Mouse (Mus musculus): Measurements from ENCODE around the gene Inppl1.

Inppl1 gene

DNA sequence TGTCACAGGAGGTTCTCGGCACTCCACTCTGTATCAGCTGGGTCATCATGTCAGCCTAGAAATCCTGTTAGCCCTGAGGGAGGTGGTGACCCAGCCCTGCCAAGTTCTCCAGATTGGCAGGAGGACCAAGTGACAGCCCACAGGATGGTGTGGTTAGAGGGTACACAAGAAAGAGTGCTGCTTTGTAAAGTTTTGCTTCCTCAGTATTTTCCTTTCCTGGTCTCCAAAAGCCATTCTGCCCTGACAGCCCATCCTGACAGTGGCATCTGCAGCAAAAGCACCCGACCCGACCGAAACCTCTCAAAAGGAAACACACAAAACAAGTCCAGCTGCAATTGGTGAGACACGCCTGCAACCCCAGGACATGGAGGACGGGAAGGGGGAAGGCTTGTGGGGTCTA is 6.2 kb upstream of the Inppl1 start:
- in situ Hi-C loops (cut with MboI, MseI) = loop anchor here in 1 of 2 experiments (25.0 kb wide), 1 partner anchor 182 kb away; the partner anchor contains the start of gene Clpb

DNA sequence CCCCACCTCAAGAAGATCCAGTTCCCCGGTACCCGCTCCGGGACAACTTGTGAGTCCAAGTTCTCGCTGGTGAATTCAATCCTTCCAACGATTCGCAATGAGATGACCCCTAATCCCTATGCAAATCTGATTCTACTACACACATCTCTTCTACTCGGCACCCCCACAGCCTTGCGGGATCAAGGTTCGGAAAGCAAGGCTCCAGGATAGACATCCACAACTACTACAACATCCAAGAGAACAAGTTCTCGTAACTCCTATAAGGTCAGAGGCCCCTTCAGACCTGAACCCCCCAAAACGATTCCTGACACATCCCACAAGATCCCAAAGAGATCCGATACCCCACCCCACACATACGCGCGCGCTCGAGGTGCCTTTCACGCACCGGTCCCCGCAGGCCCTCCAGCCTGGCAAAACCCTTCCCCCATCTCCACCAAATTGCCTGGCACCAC is 849 bp downstream of the Inppl1 start:
- in situ Hi-C loops (cut with MboI, MseI) = loop anchor here (10.0 to 25.0 kb wide), 2 partner anchors 175 to 948 kb away; partner anchors contain the start of gene Clpb (in 1 of the 2)

GRCm38 (mm10) chr7:101836271-101837153 is 1.5 kb downstream of the Inppl1 start:
- in situ Hi-C loops (cut with MboI, MseI) = loop anchor here (10.0 to 25.0 kb wide), 2 partner anchors 174 to 948 kb away; partner anchors contain the start of gene Clpb (in 1 of the 2)

DNA sequence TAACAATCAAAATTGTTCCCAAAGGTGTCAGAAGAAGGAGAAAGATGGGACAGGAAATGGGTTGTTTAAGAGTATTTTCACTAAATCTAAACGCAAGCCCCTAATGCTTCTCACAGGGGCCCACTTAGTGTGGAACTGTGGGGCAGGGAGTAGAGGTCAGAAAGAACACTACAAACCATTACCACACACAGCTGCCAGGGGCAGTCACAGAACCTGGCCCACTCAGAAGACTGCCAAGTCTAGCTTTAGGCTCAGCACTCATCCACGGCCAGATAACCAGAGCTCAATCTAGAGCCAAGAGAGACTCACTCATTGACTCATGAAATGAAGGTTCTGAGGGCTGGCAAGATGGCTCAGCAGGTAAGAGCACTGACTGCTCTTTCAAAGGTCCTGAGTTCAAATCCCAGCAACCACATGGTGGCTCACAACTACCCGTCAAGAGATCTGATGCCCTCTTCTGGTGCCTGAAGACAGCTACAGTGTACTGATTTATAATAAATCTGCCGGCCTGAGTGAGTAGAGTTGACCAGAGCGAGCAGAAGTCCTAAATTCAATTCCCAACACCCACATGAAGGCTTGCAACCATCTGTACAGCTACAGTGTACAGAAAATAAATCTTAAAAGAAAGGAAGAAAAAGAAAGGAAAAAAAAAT is 2.4 kb downstream of the Inppl1 start:
- in situ Hi-C loops (cut with MboI, MseI) = loop anchor here (10.0 to 25.0 kb wide), 2 partner anchors 173 to 949 kb away; partner anchors contain the start of gene Clpb (in 1 of the 2)

GRCm38 (mm10) chr7:101834903-101835302 is 3.1 kb downstream of the Inppl1 start:
- in situ Hi-C loops (cut with MboI, MseI) = loop anchor here (10.0 to 25.0 kb wide), 2 partner anchors 173 to 950 kb away; partner anchors contain the start of gene Clpb (in 1 of the 2)

DNA sequence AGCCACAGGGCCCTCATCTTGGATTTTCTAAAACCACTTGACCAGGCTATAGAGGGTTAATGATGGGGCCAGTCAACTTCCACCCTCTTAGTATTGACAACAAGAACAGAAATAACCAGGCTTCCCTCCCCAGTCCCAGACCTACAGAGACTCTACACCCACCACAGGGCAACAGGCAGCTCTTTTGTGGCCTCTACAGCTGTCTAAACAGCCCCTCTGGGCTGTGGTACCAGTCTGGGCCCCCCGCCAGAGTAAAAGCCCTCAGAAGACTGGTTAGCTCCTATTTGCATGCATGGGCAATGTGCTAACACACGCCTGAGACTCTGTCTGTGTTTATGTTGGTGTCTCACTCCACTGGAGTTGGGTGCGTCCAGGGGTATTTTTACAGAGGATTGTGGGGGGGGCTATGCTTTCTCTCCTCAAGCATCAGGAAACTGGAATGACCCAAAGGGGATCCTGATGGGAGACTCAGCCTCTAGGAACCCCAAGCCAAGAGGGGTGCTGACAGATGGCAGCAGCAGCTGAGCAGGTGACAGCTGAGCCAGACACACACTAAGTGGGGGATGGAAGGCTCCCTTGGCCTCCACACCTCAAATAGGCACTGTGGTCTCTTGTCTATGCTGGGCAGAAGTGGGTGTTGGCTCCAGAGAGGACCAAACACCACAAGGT is 4.0 kb downstream of the Inppl1 start:
- in situ Hi-C loops (cut with MboI, MseI) = loop anchor here (10.0 to 25.0 kb wide), 2 partner anchors 172 to 951 kb away; partner anchors contain the start of gene Clpb (in 1 of the 2)

DNA sequence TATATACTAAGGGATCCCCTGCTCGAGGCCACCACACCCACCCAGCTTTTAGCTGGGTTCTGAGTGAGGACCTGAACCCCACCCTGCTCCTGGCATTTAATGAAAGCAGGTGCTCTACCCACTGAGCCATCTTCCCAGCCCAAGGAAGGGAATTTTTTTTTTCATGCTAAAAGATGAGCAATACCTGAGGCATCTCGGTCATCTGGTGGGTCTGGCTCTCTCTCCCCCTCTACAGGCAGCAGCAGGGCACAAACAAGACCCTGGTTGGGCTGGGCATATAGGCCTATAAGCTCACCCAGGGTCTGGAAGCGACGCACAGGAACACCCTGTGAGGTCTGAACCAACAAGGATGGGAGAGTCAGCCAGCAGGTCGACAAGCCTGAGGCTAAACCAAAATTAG is 4.7 kb downstream of the Inppl1 start:
- in situ Hi-C loops (cut with MboI, MseI) = loop anchor here (10.0 to 25.0 kb wide), 2 partner anchors 171 to 951 kb away; partner anchors contain the start of gene Clpb (in 1 of the 2)

GRCm38 (mm10) chr7:101832372-101832771 is 5.7 kb downstream of the Inppl1 start:
- in situ Hi-C loops (cut with MboI, MseI) = loop anchor here (10.0 to 25.0 kb wide), 2 partner anchors 170 to 952 kb away; partner anchors contain the start of gene Clpb (in 1 of the 2)

DNA sequence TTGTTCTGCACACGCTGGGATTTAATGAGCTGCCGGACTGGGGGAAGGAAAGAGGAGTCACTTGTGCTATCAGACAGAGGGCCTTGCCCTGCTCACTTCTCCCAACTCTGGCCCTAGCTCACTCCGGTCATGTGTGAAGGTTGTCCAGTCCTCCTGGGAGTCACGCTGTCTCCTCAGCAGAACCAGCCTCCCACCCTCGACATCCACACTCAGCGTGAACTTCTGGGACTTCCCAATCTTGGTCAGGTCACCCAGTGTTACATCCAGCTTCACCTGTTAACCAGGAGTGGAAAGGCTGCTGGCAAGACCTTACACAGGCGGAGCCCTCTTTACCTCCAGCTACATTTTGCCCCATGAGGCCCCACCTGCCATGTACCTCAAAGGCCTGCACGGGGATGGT is 6.6 kb downstream of the Inppl1 start:
- in situ Hi-C loops (cut with MboI, MseI) = loop anchor here (10.0 to 25.0 kb wide), 2 partner anchors 169 to 953 kb away; partner anchors contain the start of gene Clpb (in 1 of the 2)

DNA sequence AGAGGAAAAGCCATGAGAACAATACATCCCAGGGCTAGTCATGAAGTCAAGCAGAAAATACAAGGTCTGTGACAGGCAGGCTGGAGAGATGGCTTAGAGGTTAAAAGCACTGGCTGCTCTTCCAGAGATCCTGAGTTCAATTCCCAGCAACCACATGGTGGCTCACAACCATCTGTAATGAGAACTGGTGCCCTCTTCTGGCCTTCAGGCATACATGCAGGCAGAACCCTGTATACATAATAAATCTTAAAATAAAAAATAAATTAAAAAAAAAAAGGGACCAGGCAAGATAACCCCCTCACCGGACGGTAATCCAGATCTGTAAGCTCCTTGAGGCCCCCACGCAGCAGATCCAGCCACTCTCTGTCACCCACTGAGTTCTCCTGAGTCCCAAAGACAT is 7.7 kb downstream of the Inppl1 start:
- in situ Hi-C loops (cut with MboI, MseI) = loop anchor here (10.0 to 25.0 kb wide), 2 partner anchors 168 to 954 kb away; partner anchors contain the start of gene Clpb (in 1 of the 2)

GRCm38 (mm10) chr7:101823758-101824630 is 14.0 kb downstream of the Inppl1 start:
- in situ Hi-C loops (cut with MboI, MseI) = loop anchor here in 1 of 2 experiments (5.0 kb wide), 1 partner anchor 142 kb away; no protein-coding TSS in a partner anchor

GRCm38 (mm10) chr7:101822836-101823757 is 14.9 kb downstream of the Inppl1 start:
- in situ Hi-C loops (cut with MboI, MseI) = loop anchor here in 1 of 2 experiments (5.0 kb wide), 1 partner anchor 141 kb away; no protein-coding TSS in a partner anchor

GRCm38 (mm10) chr7:101821571-101822501 is 16.2 kb downstream of the Inppl1 start:
- in situ Hi-C loops (cut with MboI, MseI) = loop anchor here in 1 of 2 experiments (5.0 kb wide), 1 partner anchor 140 kb away; no protein-coding TSS in a partner anchor

DNA sequence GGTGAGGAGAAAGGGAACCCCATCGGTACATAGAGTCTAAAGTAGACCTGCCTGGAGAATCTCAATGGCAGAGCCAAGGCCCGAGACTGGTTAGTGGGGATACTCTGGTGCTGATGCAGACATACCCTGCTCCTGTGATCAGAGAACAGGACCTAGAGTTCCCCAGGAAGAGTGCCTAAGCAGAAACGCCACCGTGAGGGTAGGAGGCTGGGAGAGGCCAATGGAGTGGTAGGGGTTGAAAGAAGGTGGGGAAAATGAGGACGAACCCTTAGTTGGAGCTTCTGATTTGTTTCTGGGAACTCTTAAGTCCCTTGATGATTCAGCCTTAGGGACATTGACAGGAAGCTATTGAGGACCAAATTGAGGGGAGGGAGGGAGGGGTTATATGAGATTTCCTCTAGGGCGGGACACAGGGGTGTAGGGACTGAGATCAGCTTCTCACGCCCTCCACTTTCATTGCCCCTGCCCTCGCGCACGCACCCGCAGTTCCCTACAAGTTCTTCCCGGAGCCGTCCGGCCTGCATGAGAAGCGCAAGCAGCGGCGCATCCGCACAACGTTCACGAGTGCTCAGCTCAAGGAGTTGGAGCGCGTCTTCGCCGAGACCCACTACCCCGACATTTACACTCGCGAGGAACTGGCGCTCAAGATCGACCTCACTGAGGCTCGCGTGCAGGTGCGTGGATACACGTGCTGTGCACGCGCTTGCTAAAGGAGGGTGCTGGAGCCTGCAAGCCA is 17.6 kb downstream of the Inppl1 start:
- in situ Hi-C loops (cut with MboI, MseI) = loop anchor here in 1 of 2 experiments (5.0 kb wide), 1 partner anchor 138 kb away; no protein-coding TSS in a partner anchor

- in situ Hi-C loops (cut with MboI, MseI) = loop anchor here in 1 of 2 experiments (10.0 kb wide), 1 partner anchor 1783 kb away; no protein-coding TSS in a partner anchor
Observed at GRCm38 (mm10) chr7:101817861-101818401, 20.1 kb downstream of the Inppl1 start, which contains the start of gene Phox2a. TSS of gene Phox2a (plus strand) at chr7:101818313.

GRCm38 (mm10) chr7:101777053-101777452 is 61.0 kb downstream of the Inppl1 start:
- in situ Hi-C loops (cut with MboI, MseI) = no loop called here
